Mouse (Mus musculus) E14TG2a.4 (cell line): ENCODE measurements at regions not wholly inside any gene's neighbourhood (a gene's known extent, or its start where the extent isn't known, plus 50 kb on each side); places are given as distances from the start of the nearest gene placed in this dataset.

Experiments used
- H3K27me3 ChIP-seq: 2 replicates; pipeline ENCODE4 v1.6.1; 2014; ENCODE audit warnings: low read length, control low read depth; ENCODE audit not compliant: insufficient read depth
- H3K36me3 ChIP-seq: 2 replicates; pipeline ENCODE4 v1.6.1; 2014; ENCODE audit warnings: low read length, control low read depth; ENCODE audit not compliant: insufficient read depth
- H3K4me1 ChIP-seq: replicated peaks from 2 replicates; pipeline ENCODE4 v1.6.1; 2014; ENCODE audit warnings: low read depth, low read length, control low read depth
- H3K4me3 ChIP-seq: replicated peaks from 2 replicates; pipeline ENCODE4 v1.5.1; 2014; ENCODE audit warnings: mild to moderate bottlenecking, low read length
- H3K9me3 ChIP-seq: 2 replicates; pipeline ENCODE4 v1.6.1; 2014; ENCODE audit warnings: low read length, control low read depth
- CTCF ChIP-seq: conservative IDR thresholded peaks from 2 replicates; pipeline ENCODE4 v1.5.1; 2014; ENCODE audit warnings: low read length
- NANOG ChIP-seq: IDR thresholded peaks from 2 replicates; pipeline ENCODE4 v1.6.1; 2014; ENCODE audit warnings: borderline replicate concordance, low read length, mixed read lengths
- POU5F1 ChIP-seq: IDR thresholded peaks from 2 replicates; pipeline ENCODE4 v1.6.1; 2014; ENCODE audit warnings: low read length, borderline replicate concordance

GRCm38 (mm10) chr13:48193942-48194341, 67.1 kb upstream of the Id4 start:
- Histone ChIP-seq H3K9me3 (no peaks in the 10 kb centered on the region), H3K4me1 (peaks cover 4% of the 10 kb centered on the region), H3K27me3 (no peaks in the 10 kb centered on the region), H3K4me3 (no peak overlapping the region), H3K36me3 (no peaks in the 10 kb centered on the region)
- TF ChIP-seq POU5F1 (no peak), NANOG (no peak), CTCF (no peak)

GRCm38 (mm10) chr13:48207824-48208223, 53.2 kb upstream of the Id4 start:
- H3K9me3 ChIP-seq, result no peaks in the 10 kb centered on the region
- no peaks in the 10 kb centered on the region for H3K36me3 ChIP-seq
- H3K4me1 ChIP-seq, result peaks cover 14% of the 10 kb centered on the region
- H3K27me3 ChIP-seq, result no peaks in the 10 kb centered on the region
- no peak overlapping the region for H3K4me3 ChIP-seq
- peak; percentile 65 for TF ChIP-seq NANOG
- no peak for TF ChIP-seq POU5F1
- TF ChIP-seq CTCF, result no peak
